Mouse (Mus musculus): ENCODE measurements around the gene Atp8a2. TPM values are rescaled to one million over a fixed set of nuclear protein-coding genes. Genes with fewer than 3 reads are reported as not detected.
"Not testable (repeated sequence)": the region's sequence is repeated elsewhere in the genome, so short reads cannot be mapped to it uniquely, and the experiment has no call there.

Atp8a2 gene
- polyA plus RNA-seq, 1 experiment from 2014 or later: 46.8 TPM

DNA sequence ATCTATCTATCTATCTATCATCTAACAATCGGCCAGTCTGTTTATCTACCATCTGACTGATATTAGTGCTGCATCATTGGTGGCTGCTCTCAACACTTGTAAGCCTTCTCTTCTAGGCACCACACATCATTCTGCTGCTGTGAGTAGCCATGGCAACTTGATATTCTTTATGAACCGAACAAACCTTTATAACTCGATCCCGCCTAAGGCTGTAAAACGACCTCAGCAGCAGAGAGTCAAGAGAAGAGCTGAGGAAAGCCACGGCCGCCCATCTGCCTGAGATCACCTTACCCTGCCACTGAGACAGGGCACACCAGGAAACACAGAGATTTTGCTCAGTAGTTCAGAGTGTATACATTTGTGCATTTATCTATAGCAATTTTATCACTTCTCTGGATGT, 329.2 kb downstream of the Atp8a2 start:
- ATAC-seq (ENCODE audit: low FRiP score): no peak; the same call in 1 of the 2 replicates
- Histone ChIP-seq H3K27ac (replicated peaks) (0 out of 2 replicates have a peak overlapping the region, but pooled peaks have one; percentile 28), H3K4me2 (no peak overlapping the region)

GRCm38 (mm10) chr14:59866001-59866400, 331.0 kb downstream of the Atp8a2 start:
- Histone ChIP-seq H3K27me3 (replicated peaks) (no peaks in the 10 kb centered on the region), H3K9me3 (replicated peaks) (peaks cover 4% of the 10 kb centered on the region; the same call in 1 of the 2 replicates), H3K27ac (replicated peaks) (no peak overlapping the region), H3K36me3 (no peaks in the 10 kb centered on the region), H3K9ac (replicated peaks) (no peak overlapping the region), H3K4me1 (peaks cover 13% of the 10 kb centered on the region; the same call in 1 of the 2 replicates), H3K4me3 (replicated peaks) (no peak overlapping the region), H3K4me2 (no peak overlapping the region)
- no peak for ATAC-seq (ENCODE audit: low FRiP score)
- 71% methylated on average over 5 of the region's 5 CpGs for WGBS

More for the DNA sequence above, 329.2 kb downstream of the Atp8a2 start:
- H3K27me3 ChIP-seq (replicated peaks): no peaks in the 10 kb centered on the region
- no peaks in the 10 kb centered on the region for H3K36me3 ChIP-seq
- no peak overlapping the region for H3K9ac ChIP-seq (replicated peaks)
- H3K4me3 ChIP-seq (replicated peaks): no peak overlapping the region
- WGBS: 50% methylated on average over 7 of the region's 7 CpGs
- H3K4me1 ChIP-seq: peaks cover 10% of the 10 kb centered on the region; the same call in 1 of the 2 replicates
- H3K9me3 ChIP-seq (replicated peaks): peaks cover 4% of the 10 kb centered on the region; the same call in 1 of the 2 replicates

- ATAC-seq (ENCODE audit: low FRiP score): no peak
- Histone ChIP-seq H3K9me3 (replicated peaks) (peaks cover 4% of the 10 kb centered on the region; the same call in 1 of the 2 replicates), H3K36me3 (no peaks in the 10 kb centered on the region), H3K4me1 (0 out of 2 replicates have a peak, but pooled peaks cover 6% of the 10 kb centered on the region), H3K27ac (replicated peaks) (0 out of 2 replicates have a peak overlapping the region, but pooled peaks have one; percentile 1), H3K4me3 (replicated peaks) (no peak overlapping the region), H3K9ac (replicated peaks) (no peak overlapping the region), H3K4me2 (no peak overlapping the region), H3K27me3 (replicated peaks) (no peaks in the 10 kb centered on the region)
- 33% methylated on average over 4 of the region's 4 CpGs for WGBS
Measured at GRCm38 (mm10) chr14:59862351-59862750, 334.6 kb downstream of the Atp8a2 start.

DNA sequence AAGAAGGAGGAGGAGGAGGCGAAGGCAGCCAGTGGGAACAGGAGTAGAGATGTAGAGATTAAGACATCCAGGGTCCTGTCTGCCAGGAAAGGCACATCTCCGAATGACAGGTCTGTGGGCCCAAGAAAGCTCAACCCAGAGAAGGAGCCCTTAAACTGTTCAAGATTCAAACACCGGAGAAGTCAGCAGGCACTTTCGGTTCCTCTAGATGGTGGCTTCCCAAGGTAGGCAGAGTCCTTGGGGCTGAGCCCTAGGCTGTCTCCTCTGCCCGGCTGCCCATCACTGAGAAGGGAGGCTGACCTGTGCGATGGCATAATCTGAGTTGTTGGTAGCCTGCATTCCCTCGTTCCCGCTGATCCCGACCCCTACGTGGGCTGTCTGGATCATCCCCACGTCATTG, 337.1 kb downstream of the Atp8a2 start:
- no peaks in the 10 kb centered on the region for H3K27me3 ChIP-seq (replicated peaks)
- no peak overlapping the region for H3K4me3 ChIP-seq (replicated peaks)
- 0 out of 2 replicates have a peak, but pooled peaks cover 3% of the 10 kb centered on the region for H3K36me3 ChIP-seq
- peaks cover 4% of the 10 kb centered on the region; the same call in 1 of the 2 replicates for H3K9me3 ChIP-seq (replicated peaks)
- H3K4me2 ChIP-seq: no peak overlapping the region
- no peak overlapping the region for H3K9ac ChIP-seq (replicated peaks)
- 95% methylated on average over 11 of the region's 11 CpGs for WGBS
- no peak overlapping the region for H3K27ac ChIP-seq (replicated peaks)
- ATAC-seq (ENCODE audit: low FRiP score): no peak
- 0 out of 2 replicates have a peak, but pooled peaks cover 6% of the 10 kb centered on the region for H3K4me1 ChIP-seq

DNA sequence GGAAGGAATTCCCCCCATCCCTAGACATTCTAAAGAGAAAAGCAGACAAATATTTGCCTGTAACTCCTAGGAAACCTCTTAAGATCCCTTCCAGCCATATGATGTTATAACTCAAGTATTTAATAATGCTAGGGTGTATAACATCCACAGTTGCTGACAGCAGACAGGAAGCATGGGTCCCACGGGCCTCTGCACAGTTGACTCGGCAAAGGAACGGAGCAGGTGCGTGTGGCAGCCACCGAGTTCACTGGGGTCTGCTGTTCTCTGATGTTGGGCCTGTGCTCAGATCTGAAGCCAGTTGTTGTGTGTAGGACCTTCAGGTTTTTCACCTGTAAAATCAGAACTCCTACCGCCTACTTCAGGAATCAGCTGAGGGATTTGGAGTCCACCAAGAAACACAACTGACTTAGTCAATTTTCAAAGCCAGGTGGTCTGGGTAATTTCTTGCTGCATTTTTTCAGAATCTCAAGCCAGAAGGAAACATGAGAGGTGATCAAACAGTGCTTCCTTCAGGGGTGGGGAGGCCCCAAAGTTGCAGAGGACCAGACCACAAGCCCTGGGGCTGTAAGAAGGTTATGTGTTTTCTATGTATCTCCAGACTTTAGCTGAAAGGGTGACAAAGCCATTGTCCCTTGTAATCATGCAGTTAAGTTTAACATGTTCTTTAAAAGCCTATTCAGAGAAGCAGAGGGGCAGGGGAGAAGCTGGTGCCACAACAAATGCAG, 338.3 kb downstream of the Atp8a2 start:
- 64% methylated on average over 6 of the region's 6 CpGs for WGBS
- 0 out of 2 replicates have a peak, but pooled peaks cover 6% of the 10 kb centered on the region for H3K4me1 ChIP-seq
- no peaks in the 10 kb centered on the region for H3K9me3 ChIP-seq (replicated peaks)
- no peaks in the 10 kb centered on the region for H3K27me3 ChIP-seq (replicated peaks)
- no peak overlapping the region for H3K9ac ChIP-seq (replicated peaks)
- H3K36me3 ChIP-seq: peaks cover 3% of the 10 kb centered on the region; the same call in 1 of the 2 replicates
- H3K4me2 ChIP-seq: no peak overlapping the region
- no peak overlapping the region for H3K4me3 ChIP-seq (replicated peaks)
- no peak for ATAC-seq (ENCODE audit: low FRiP score)
- no peak overlapping the region for H3K27ac ChIP-seq (replicated peaks)

GRCm38 (mm10) chr14:59853139-59853538, 343.8 kb downstream of the Atp8a2 start:
- H3K36me3 ChIP-seq: peaks cover 3% of the 10 kb centered on the region; the same call in 1 of the 2 replicates
- no peaks in the 10 kb centered on the region for H3K9me3 ChIP-seq (replicated peaks)
- H3K27me3 ChIP-seq (replicated peaks): no peaks in the 10 kb centered on the region
- no peak overlapping the region for H3K9ac ChIP-seq (replicated peaks)
- no peak overlapping the region for H3K4me3 ChIP-seq (replicated peaks)
- H3K27ac ChIP-seq (replicated peaks): no peak overlapping the region
- WGBS: 78% methylated on average over 9 of the region's 9 CpGs
- H3K4me2 ChIP-seq: no peak overlapping the region
- no peak for ATAC-seq (ENCODE audit: low FRiP score)
- no peaks in the 10 kb centered on the region for H3K4me1 ChIP-seq

DNA sequence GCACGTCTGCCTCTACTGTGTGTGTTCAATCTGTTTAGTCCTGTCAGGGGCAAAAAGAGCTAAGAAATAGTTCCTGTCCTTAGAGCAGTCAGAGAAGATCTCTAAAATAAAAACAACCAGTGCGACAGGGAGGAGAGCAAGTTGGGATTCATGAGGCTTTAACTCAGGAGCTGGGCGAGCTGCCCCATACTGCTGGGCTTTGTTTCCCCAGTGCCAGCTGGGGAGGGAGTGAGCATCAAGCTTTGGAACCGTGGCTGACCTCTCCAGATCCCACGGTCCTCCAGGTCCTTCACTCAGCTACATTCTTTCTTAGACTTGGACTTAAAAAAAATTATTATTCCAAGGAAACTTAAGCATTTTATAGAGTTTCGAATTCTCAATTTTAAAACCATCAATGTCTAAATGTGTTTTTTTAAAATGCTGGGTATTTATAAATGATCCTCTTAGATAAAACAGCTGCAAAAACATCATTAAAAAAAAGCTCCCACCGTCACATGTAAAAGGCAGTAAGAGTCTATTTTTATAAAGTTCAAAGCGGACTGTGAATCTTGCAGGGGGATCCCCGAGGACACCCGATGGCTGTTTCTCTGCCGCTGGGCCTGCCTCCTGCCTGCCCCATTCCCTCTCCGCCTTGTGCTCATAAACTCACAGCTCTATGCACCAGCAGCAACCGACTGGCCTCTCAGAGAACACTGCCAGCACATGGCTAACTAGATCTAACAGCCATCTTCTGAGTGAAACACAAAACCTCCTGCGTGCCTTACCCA, 350.2 kb downstream of the Atp8a2 start:
- ATAC-seq (ENCODE audit: low FRiP score): no peak
- H3K4me2 ChIP-seq: no peak overlapping the region
- no peaks in the 10 kb centered on the region for H3K27me3 ChIP-seq (replicated peaks)
- no peaks in the 10 kb centered on the region for H3K36me3 ChIP-seq
- peaks cover 8% of the 10 kb centered on the region; the same call in 1 of the 2 replicates for H3K4me1 ChIP-seq
- H3K4me3 ChIP-seq (replicated peaks): no peak overlapping the region
- H3K27ac ChIP-seq (replicated peaks): no peak overlapping the region
- 25% methylated on average over 14 of the region's 14 CpGs for WGBS
- H3K9ac ChIP-seq (replicated peaks): no peak overlapping the region
- H3K9me3 ChIP-seq (replicated peaks): no peaks in the 10 kb centered on the region

DNA sequence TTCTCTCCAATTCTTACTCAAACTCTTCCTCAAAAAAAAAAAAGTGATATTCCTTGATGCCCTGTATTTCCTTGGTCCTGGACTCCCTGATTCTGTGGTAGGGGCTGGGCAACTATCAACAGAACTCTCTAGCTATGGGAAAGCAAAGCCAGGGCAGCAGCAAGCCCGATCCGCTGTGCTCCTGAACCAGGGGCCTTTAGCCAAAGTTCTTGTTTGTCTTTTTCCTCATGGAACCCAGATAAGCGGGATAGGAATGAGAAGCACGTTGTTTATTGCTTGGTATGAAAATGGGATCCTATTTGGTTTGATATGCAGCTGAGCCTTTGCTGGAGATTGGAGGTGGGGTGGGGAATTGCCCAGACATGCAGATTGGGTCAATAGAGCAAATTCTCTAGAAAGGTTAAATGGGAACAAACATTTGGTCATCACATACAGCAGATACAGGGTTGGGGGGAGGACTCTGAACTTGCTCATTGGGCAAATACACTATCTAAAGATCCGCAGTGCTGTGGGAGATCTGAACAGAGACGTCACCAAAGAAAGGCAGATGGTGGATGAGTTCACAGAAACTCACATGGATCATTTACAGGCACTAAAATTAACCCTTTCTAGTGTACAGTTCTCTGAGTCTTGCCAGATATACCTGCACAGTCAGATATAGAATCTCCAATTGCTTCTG, 353.6 kb downstream of the Atp8a2 start:
- no peak for ATAC-seq (ENCODE audit: low FRiP score)

GRCm38 (mm10) chr14:59839951-59840720, 356.8 kb downstream of the Atp8a2 start:
- Histone ChIP-seq H3K4me1 (no peaks in the 10 kb centered on the region), H3K4me2 (no peak overlapping the region), H3K27ac (replicated peaks) (no peak overlapping the region), H3K27me3 (replicated peaks) (no peaks in the 10 kb centered on the region), H3K9me3 (replicated peaks) (no peaks in the 10 kb centered on the region), H3K36me3 (no peaks in the 10 kb centered on the region), H3K9ac (replicated peaks) (no peak overlapping the region), H3K4me3 (replicated peaks) (no peak overlapping the region)
- WGBS: 82% methylated on average over 14 of the region's 14 CpGs
- ATAC-seq (ENCODE audit: low FRiP score): no peak

More for the DNA sequence above, 353.6 kb downstream of the Atp8a2 start:
- WGBS: 74% methylated on average over 6 of the region's 6 CpGs
- peaks cover 8% of the 10 kb centered on the region; the same call in 1 of the 2 replicates for H3K4me1 ChIP-seq
- no peaks in the 10 kb centered on the region for H3K36me3 ChIP-seq
- H3K27ac ChIP-seq (replicated peaks): no peak overlapping the region
- H3K4me2 ChIP-seq: no peak overlapping the region
- H3K9me3 ChIP-seq (replicated peaks): no peaks in the 10 kb centered on the region
- H3K9ac ChIP-seq (replicated peaks): no peak overlapping the region
- no peak overlapping the region for H3K4me3 ChIP-seq (replicated peaks)
- no peaks in the 10 kb centered on the region for H3K27me3 ChIP-seq (replicated peaks)

- ATAC-seq (ENCODE audit: low FRiP score): peak; percentile 35; the same call in 1 of the 2 replicates
- H3K9ac ChIP-seq (replicated peaks); H3K27me3 ChIP-seq (replicated peaks); H3K9me3 ChIP-seq (replicated peaks); H3K4me3 ChIP-seq (replicated peaks); H3K4me1 ChIP-seq; H3K27ac ChIP-seq (replicated peaks); H3K36me3 ChIP-seq; H3K4me2 ChIP-seq: not testable (repeated sequence)
- 82% methylated on average over 1 of the region's 3 CpGs for WGBS
Measured at GRCm38 (mm10) chr14:59838446-59839259, 358.3 kb downstream of the Atp8a2 start.
